Mouse (Mus musculus): ENCODE measurements at regions not wholly inside any gene's neighbourhood (a gene's known extent, or its start where the extent isn't known, plus 50 kb on each side); places are given as distances from the start of the nearest gene placed in this dataset.

- TF ChIP-seq CTCF (IDR thresholded peaks at IDR 0.05) (no peak), EP300 (IDR thresholded peaks at IDR 0.05) (no peak)
Observed at GRCm38 (mm10) chr12:67426801-67427200, 204.5 kb upstream of the Mdga2 start.
